9 mouse cellular contexts compared by ENCODE assay signal in the genomic region with DNA sequence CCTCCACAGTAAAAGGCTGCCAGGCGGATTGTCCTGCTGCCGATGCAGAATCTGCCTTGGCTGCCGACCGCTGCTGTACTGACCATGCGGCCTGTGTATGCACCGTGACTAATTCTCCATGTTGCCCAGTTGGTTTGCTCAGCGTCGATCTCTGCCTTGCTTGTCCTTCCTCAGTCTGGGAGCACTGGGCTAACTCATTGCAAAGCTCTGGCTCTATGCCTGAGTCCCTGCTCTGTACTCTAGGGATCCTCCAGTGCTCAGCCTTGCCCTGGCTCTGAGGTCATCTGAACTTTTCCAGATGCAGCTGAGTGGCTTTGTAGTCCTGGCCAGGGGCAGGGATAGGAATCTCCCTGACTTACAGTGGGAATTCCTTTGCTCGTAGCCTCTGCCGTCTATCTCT. TPM values are rescaled to one million over a fixed set of nuclear protein-coding genes. Genes with fewer than 3 reads are reported as not detected.
A peak's percentile ranks its signal among the peaks of the same experiment; 100 is the strongest.
DNase-seq lines count a peak whose midpoint lies in the region; ATAC-seq and TF ChIP-seq lines count a peak whose summit lies in the region.
"Had no signal": no experiment of that assay in that cellular context is flagged by ENCODE, and none has a peak within 500 bp of the region (broad histone marks: within the 10 kb centered on the region; RNA-seq: fewer than 3 reads in every experiment).

No protein-coding gene starts in this region.

- intact Hi-C loops in gastrocnemius, postnatal 14 days (cut with DNase I; ENCODE audit: low total_unique reads) = no loop called here

- no peak overlapping the region for H3K4me2 ChIP-seq in intestine, postnatal 0 days (replicated peaks; ENCODE audit: low read depth)
- H3K4me2 ChIP-seq: stomach, embryonic 15.5 days had no signal

- no peak for ATAC-seq in inflammation-experienced regulatory T-cells, adult 6 months
- ATAC-seq in intestine, postnatal 0 days = no peak

- no peak overlapping the region for H3K27ac ChIP-seq in intestine, postnatal 0 days (ENCODE audit: low read depth, low read length)
- H3K27ac ChIP-seq: stomach, embryonic 15.5 days had no signal

- H3K36me3 ChIP-seq in intestine, postnatal 0 days (ENCODE audit: control insufficient read depth, insufficient read depth) = no peaks in the 10 kb centered on the region; the same call in 1 of the 2 replicates
- H3K36me3 ChIP-seq: stomach, embryonic 15.5 days had no signal

- no peak for TF ChIP-seq CTCF in intestine, postnatal 0 days (IDR thresholded peaks at IDR 0.05; ENCODE audit: low read depth)

- no peaks in the 10 kb centered on the region for H3K27me3 ChIP-seq in intestine, postnatal 0 days (replicated peaks; ENCODE audit: control insufficient read depth, insufficient read depth, low read length)
- H3K27me3 ChIP-seq: stomach, embryonic 15.5 days had no signal

- H3K9ac ChIP-seq in intestine, postnatal 0 days (ENCODE audit: low read depth, low read length) = no peak overlapping the region
- H3K9ac ChIP-seq: stomach, embryonic 15.5 days had no signal

- DNase-seq in cerebellum, adult 11 months = peak; percentile 22
- no peak for DNase-seq in cerebellum, adult 8-10 months
- DNase-seq in adrenal gland, postnatal 14 days = peak; percentile 80
- peak; percentile 81 for DNase-seq in gastrocnemius, postnatal 14 days
- DNase-seq in kidney, adult 18-20 months = peak; percentile 53
- peak; percentile 87 for DNase-seq in skeletal muscle tissue, adult 2 months (ENCODE audit: low read depth, low spot score)

- 74% methylated on average over 10 of the region's 10 CpGs for WGBS in intestine, postnatal 0 days

- H3K4me3 ChIP-seq in intestine, postnatal 0 days (ENCODE audit: low read depth, low read length) = no peak overlapping the region
- H3K4me3 ChIP-seq: stomach, embryonic 15.5 days had no signal

- peaks cover 4% of the 10 kb centered on the region; the same call in 1 of the 2 replicates for H3K4me1 ChIP-seq in intestine, postnatal 0 days (replicated peaks; ENCODE audit: control insufficient read depth, insufficient read depth, low read length)

- no peaks in the 10 kb centered on the region for H3K9me3 ChIP-seq in intestine, postnatal 0 days (ENCODE audit: control insufficient read depth)
- H3K9me3 ChIP-seq: stomach, embryonic 15.5 days had no signal

RNA-seq across cellular contexts. Expression of gene Farp1, which starts 24.3 kb away (rescaled TPM):
- total RNA-seq in adrenal gland, postnatal 14 days (2021) = 21.1 and 22.4 TPM in 2 replicates
- 10 to 100 TPM; 10.7 to 11.8 TPM for total RNA-seq in gastrocnemius, postnatal 14 days (2021)
- polyA plus RNA-seq in inflammation-experienced regulatory T-cells, adult 6 months (2017; shearing (Covaris generic)) = 1 to 10 TPM; 2.0 to 3.1 (median 2.9) TPM
- polyA plus RNA-seq in intestine, postnatal 0 days (2015; fragmentation: Nextera tagmentation; extraction: Ambion mirVana) = 4.9 and 5.3 TPM in 2 replicates
